Mouse (Mus musculus) lung, adult 10 weeks (tissue): ENCODE results near the gene Shank3. TPM values are rescaled to one million over a fixed set of nuclear protein-coding genes. Genes with fewer than 3 reads are reported as not detected.

Experiments used
- polyA plus RNA-seq: library from polyadenylated mRNA; stranded (reverse); fragments of 350-450 nt; fragmentation: Illumina TruSeq; extraction: RNeasy Lipid Tissue Mini Kit (QIAGEN cat#74804); gene quantifications from one replicate; pipeline ENCODE4 v1.2.3, GENCODE M21; 2014; ENCODE audit warnings: low read depth, low replicate concordance; ENCODE audit not compliant: insufficient read depth

Gene Shank3
- polyA plus RNA-seq, result 16.7 TPM

DNA sequence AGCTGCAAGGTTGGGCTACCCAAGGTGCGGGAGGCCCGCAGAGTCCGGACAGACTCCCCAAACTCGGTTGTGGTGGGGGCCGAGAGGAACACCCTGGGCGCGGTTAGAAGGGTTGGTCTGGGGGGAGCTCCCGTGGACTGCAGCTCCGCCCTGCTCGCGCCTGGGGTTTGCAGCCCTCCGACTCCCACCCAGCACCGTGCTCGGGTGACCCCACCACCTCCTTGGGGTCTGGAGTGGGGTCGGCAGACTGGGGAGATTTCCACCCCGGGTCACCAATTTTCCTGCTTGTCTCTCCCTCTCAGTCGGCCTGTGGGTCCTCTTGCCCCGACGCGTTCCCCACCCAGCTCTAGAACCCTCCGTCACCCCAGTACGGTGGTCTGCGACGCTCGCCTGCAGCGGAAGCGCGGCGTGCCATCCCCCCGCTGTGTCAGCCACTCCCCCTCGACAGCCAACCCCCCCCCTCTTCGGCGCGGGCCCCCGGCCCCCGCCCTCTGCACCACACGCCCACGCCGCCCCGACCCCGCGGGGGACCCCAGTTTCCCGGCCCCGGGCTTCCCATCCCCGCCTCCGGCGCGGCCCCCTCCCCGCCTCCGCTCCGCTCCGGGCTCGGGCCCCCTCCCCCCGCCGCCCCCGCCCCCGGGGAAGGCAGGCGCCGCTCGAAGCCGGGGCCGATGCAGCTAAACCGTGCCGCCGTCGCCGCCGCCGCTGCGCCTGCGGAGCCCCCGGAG is at the start of gene Shank3:
TSS of gene Shank3 (plus strand) at position 663 of the 728 bp plus-strand sequence.

DNA sequence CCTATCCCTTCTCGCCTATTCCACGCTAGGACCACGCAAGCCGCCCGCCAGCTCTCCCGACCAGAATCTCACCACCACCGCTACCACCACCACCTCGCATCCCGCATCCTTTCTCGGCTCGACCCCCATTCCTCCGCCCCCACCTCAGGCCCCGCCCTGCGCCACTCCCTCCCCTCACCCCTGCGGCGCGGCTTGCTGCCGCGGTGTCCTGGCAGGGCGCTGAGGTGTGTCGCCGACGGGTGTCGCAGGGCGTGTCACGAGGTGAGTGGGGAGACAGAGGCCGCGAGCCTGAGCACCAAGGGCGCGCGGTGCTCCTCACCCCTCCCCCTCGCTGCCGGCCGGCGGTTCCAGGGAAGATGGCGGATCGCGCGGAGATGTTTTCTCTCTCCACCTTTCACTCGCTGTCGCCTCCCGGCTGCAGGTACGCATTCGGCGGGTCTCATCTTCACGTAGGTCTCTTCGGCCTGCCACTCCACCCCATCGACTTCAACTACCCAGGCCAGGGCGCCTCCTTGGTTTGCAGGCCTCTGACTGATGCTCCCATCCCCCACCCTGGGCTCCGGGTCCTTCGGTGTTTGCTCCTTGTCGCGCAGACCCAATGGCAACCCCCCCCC is 45.5 kb upstream of the Shank3 start, which contains the start of gene Mapk8ip2:
TSS of gene Mapk8ip2 (plus strand) at position 49 of the 614 bp plus-strand sequence.

DNA sequence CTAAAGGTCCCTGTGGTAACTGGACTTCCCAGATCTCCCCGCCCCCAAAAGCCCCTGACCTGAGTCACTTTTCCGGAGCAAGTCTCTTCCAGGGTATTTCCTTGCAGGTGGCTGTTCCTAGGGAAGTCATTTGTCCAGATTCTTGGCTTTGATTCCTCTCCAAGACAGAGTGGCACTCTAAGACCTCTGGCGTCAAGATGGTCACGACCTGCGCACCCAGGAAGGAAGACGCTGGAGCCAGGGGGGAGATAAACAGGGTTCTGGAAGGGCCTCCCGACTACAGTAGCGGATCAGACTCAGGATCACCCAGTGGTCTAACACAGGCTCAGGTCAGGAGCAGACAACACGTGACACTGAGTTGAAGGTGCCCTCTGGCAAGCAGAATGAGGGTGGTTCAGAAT is 22.3 kb upstream of the Shank3 start, which contains the start of gene Arsa:
TSS of gene Arsa (minus strand) at position 335 of the 401 bp plus-strand sequence.

DNA sequence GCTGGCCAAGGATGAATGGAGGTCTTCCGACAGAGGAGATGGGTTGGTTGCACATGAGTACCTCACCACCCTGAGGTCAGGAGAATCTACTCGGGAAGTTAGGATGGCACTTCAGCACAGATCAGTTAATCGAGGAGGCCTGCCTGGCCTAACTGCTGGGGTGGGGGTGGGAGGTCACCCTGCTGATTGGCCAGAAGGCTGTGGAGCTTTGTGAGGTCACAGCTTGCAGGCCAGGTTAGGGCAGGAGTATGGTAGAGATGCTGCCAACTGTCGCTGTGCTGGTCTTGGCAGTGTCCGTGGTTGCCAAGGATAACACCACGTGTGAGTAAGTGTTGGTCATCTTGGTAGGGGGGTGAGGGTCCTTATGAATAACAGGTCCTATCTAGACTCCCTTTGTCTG is 68.7 kb downstream of the Shank3 start, which contains the start of gene Acr:
TSS of gene Acr (plus strand) at position 213 of the 400 bp plus-strand sequence.

DNA sequence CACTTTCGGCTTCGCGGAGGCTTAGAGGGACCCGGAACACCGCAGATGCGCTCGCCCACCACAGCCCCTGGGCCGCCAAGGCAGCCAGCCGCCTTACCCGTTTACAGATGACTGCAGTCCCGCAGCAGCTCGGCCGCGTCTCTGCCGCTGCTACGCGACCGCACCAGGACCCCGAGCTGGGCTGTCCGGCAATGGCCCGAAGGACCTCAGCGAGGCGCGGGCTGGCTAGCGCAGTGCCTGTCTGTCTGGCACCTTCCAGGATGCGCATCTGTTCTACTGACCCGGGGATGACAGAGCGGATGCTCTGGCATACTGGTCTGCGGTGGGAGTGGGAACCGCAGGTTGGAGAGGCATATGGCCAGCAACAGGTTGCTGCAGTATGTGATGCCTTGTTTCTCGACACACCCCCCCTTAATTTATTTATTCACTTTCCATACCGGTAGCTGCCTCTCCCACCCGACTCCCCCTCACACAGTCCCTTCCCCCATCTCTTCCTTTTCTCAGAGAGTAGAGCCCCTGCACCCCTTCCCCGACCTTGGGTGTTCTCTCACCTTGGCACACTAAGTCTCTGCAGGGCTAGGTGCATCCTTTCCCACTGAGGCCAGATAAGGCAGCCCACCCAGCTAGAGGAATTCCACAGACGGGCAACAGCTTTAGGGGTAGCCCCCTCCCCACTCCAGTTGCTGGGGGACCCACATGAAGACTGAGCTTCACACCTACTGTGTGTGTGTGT is 92.5 kb downstream of the Shank3 start, which contains the start of gene Rabl2:
TSS of gene Rabl2 (minus strand) at position 201 of the 733 bp plus-strand sequence.

Other genes with a start within 250 kb of the Shank3 start
- gene Sbf1, start 184.3 kb upstream of the Shank3 start, polyA plus RNA-seq, result 32.8 TPM
- gene Adm2, start 176.9 kb upstream of the Shank3 start, polyA plus RNA-seq, result not detected
- not detected for gene Miox, start 165.2 kb upstream of the Shank3 start, polyA plus RNA-seq
- gene Lmf2, start 144.0 kb upstream of the Shank3 start, polyA plus RNA-seq, result 23.1 TPM
- 62.3 TPM for gene Ncaph2, start 143.9 kb upstream of the Shank3 start, polyA plus RNA-seq
- 18.5 TPM for gene Sco2, start 125.8 kb upstream of the Shank3 start, polyA plus RNA-seq
- 3.3 TPM for gene Tymp, start 122.6 kb upstream of the Shank3 start, polyA plus RNA-seq
- gene Odf3b, start 120.3 kb upstream of the Shank3 start, polyA plus RNA-seq, result 25.2 TPM
- not detected for gene Klhdc7b, start 114.7 kb upstream of the Shank3 start, polyA plus RNA-seq
- not detected for gene Syce3, start 89.1 kb upstream of the Shank3 start, polyA plus RNA-seq
- 5.5 TPM for gene Cpt1b, start 73.8 kb upstream of the Shank3 start, polyA plus RNA-seq
- 0.62 TPM for gene C730034F03Rik, start 70.0 kb upstream of the Shank3 start, polyA plus RNA-seq
- gene Gm44502, start 69.9 kb upstream of the Shank3 start, polyA plus RNA-seq, result 0.08 TPM
- gene Chkb, start 69.7 kb upstream of the Shank3 start, polyA plus RNA-seq, result 46.8 TPM
- not detected for gene Mapk8ip2, start 45.7 kb upstream of the Shank3 start, polyA plus RNA-seq
- gene Arsa, start 22.2 kb upstream of the Shank3 start, polyA plus RNA-seq, result 20.2 TPM
- gene Acr, start 68.7 kb downstream of the Shank3 start, polyA plus RNA-seq, result 0.23 TPM
- gene Rabl2, start 92.3 kb downstream of the Shank3 start, polyA plus RNA-seq, result 14.7 TPM